Mouse (Mus musculus): ENCODE data around the gene Rnf208.

The Rnf208 gene

GRCm38 (mm10) chr2:25278928-25279882, 37.1 kb downstream of the Rnf208 start:
- DNase-seq (ENCODE audit: low read depth, low spot score): no peak

GRCm38 (mm10) chr2:25285551-25285950, 43.5 kb downstream of the Rnf208 start:
- no peak for DNase-seq (ENCODE audit: low read depth, low spot score)

- no peak for DNase-seq (ENCODE audit: low read depth, low spot score)
Measured at GRCm38 (mm10) chr2:25286314-25286713, 44.3 kb downstream of the Rnf208 start.

GRCm38 (mm10) chr2:25286837-25287636, 45.0 kb downstream of the Rnf208 start:
- no peak for DNase-seq (ENCODE audit: low read depth, low spot score)

- no peak for DNase-seq (ENCODE audit: low read depth, low spot score)
Measured at GRCm38 (mm10) chr2:25287927-25288649, 46.0 kb downstream of the Rnf208 start, which contains the start of gene Tmem210. Tmem210 (plus strand) TSS chr2:25288145.

- DNase-seq (ENCODE audit: low read depth, low spot score): no peak
Measured at GRCm38 (mm10) chr2:25288734-25289345, 46.8 kb downstream of the Rnf208 start.

GRCm38 (mm10) chr2:25289651-25290050, 47.6 kb downstream of the Rnf208 start, which contains the start of gene Lrrc26:
Lrrc26 (plus strand) TSS chr2:25289915.
- DNase-seq (ENCODE audit: low read depth, low spot score): no peak

GRCm38 (mm10) chr2:25290101-25290815, 48.2 kb downstream of the Rnf208 start:
- no peak for DNase-seq (ENCODE audit: low read depth, low spot score)

- DNase-seq (ENCODE audit: low read depth, low spot score): no peak
Measured at GRCm38 (mm10) chr2:25290816-25291130, 48.7 kb downstream of the Rnf208 start.

GRCm38 (mm10) chr2:25291184-25292053, 49.4 kb downstream of the Rnf208 start:
- DNase-seq (ENCODE audit: low read depth, low spot score): no peak

GRCm38 (mm10) chr2:25292054-25292544, 50.0 kb downstream of the Rnf208 start:
- DNase-seq (ENCODE audit: low read depth, low spot score): no peak

GRCm38 (mm10) chr2:25292856-25293255, 50.8 kb downstream of the Rnf208 start:
- DNase-seq (ENCODE audit: low read depth, low spot score): no peak

GRCm38 (mm10) chr2:25293706-25294105, 51.7 kb downstream of the Rnf208 start:
- DNase-seq (ENCODE audit: low read depth, low spot score): no peak
